Comparison of ENCODE assay signal across 21 mouse cellular contexts in the genomic region with DNA sequence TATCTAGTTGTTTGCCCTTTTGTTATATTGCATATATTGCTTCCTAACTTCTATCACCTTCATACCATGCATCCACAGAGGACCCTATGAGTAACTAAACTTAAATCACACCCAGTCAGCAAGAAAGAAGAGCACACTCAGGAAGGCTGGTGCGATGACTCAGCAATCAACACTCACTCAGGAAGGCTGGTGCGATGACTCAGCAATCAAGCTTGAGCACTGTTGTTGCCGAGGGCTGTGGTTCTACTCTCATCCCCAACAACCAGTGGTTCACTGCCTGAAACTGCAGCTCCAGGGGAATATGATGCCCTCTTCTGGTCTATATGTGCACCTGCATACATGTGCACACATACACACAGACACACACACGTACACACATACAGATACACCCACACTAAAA.
DNase-seq lines count a peak whose midpoint lies in the region; ATAC-seq and TF ChIP-seq lines count a peak whose summit lies in the region.
"Had no signal": no experiment of that assay in that cellular context is flagged by ENCODE, and none has a peak within 500 bp of the region (broad histone marks: within the 10 kb centered on the region; RNA-seq: fewer than 3 reads in every experiment).

No protein-coding gene starts in this region.

- CTCF ChIA-PET in Patski (lab: Charles Lee): interaction anchor here (1.7 kb wide), 1 partner anchor 9 kb away, joined by 8 read pairs; no protein-coding TSS in a partner anchor

- 66% methylated on average over 4 of the region's 4 CpGs for WGBS in liver, embryonic 12.5 days (ENCODE audit: insufficient replicate concordance)
- 74% methylated on average over 4 of the region's 4 CpGs for WGBS in liver, embryonic 11.5 days
- 92% methylated on average over 4 of the region's 4 CpGs for WGBS in hindbrain, embryonic 10.5 days

- no peak overlapping the region for H3K9ac ChIP-seq in liver, embryonic 12.5 days
- H3K9ac ChIP-seq in liver, embryonic 11.5 days (ENCODE audit: low read depth, low read length): no peak overlapping the region
- H3K9ac ChIP-seq: hindbrain, embryonic 13.5 days; limb, embryonic 12.5 days; liver, embryonic 14.5 days had no signal

- H3K4me3 ChIP-seq in liver, embryonic 12.5 days: no peak overlapping the region
- no peak overlapping the region for H3K4me3 ChIP-seq in liver, embryonic 11.5 days (ENCODE audit: low read depth, low read length)
- H3K4me3 ChIP-seq in hindbrain, embryonic 10.5 days: no peak overlapping the region
- H3K4me3 ChIP-seq: forebrain, embryonic 10.5 days; hindbrain, embryonic 13.5 days; limb, embryonic 12.5 days; midbrain, embryonic 10.5 days had no signal

- POLR2A ChIA-PET in Patski (lab: Charles Lee): no interaction called here

- no peaks in the 10 kb centered on the region for H3K9me3 ChIP-seq in liver, embryonic 12.5 days (replicated peaks)
- no peaks in the 10 kb centered on the region for H3K9me3 ChIP-seq in liver, embryonic 11.5 days (ENCODE audit: control insufficient read depth, low read length)
- no peaks in the 10 kb centered on the region for H3K9me3 ChIP-seq in hindbrain, embryonic 10.5 days
- H3K9me3 ChIP-seq: forebrain, embryonic 10.5 days; limb, embryonic 12.5 days; midbrain, embryonic 10.5 days had no signal

- H3K27me3 ChIP-seq in liver, embryonic 12.5 days (replicated peaks): no peaks in the 10 kb centered on the region
- H3K27me3 ChIP-seq in liver, embryonic 11.5 days (replicated peaks; ENCODE audit: control insufficient read depth, insufficient read depth, low read length): no peaks in the 10 kb centered on the region
- H3K27me3 ChIP-seq in Patski: peaks cover 12% of the 10 kb centered on the region
- H3K27me3 ChIP-seq in hindbrain, embryonic 10.5 days (ENCODE audit: insufficient read depth, poor library complexity, severe bottlenecking): no peaks in the 10 kb centered on the region
- H3K27me3 ChIP-seq: hindbrain, embryonic 13.5 days; limb, embryonic 12.5 days had no signal

- no peak overlapping the region for H3K4me2 ChIP-seq in liver, embryonic 12.5 days
- H3K4me2 ChIP-seq in liver, embryonic 11.5 days: no peak overlapping the region
- H3K4me2 ChIP-seq: hindbrain, embryonic 13.5 days; limb, embryonic 12.5 days had no signal

- ATAC-seq in liver, embryonic 12.5 days: peak; percentile 55
- ATAC-seq in liver, embryonic 11.5 days (replicated peaks; ENCODE audit: low FRiP score): no peak
- no peak for ATAC-seq in Patski

- no peak for DNase-seq in liver, embryonic 11.5 days (ENCODE audit: low spot score)
- DNase-seq in ES-CJ7 (ENCODE audit: low read depth, low spot score): peak; percentile 72
- no peak for DNase-seq in Patski (ENCODE audit: low read depth, low spot score)
- peak; percentile 21 for DNase-seq in c-Kit-positive CD71-positive TER-119-positive erythroid progenitor cells, embryonic 14.5 days (ENCODE audit: low spot score)
- no peak for DNase-seq in hindbrain, embryonic 10.5 days (ENCODE audit: low spot score)
- no peak for DNase-seq in embryo, embryonic 9.5 days (ENCODE audit: extremely low spot score)
- DNase-seq: adrenal gland, adult 2 months; cerebellum, adult 9-10 months; gastrocnemius, postnatal 36 days; kidney, adult 2 months; layer of hippocampus, postnatal 36 days; lung, postnatal 4 days; right cerebral cortex, adult 18-20 months; thymus, adult 2 months had no signal

- in situ Hi-C loops in Patski (cut with MboI; ENCODE audit: low pct_unique_long_range_greater_than_20kb): no loop called here

- H3K27ac ChIP-seq in liver, embryonic 12.5 days: no peak overlapping the region
- H3K27ac ChIP-seq in liver, embryonic 11.5 days (ENCODE audit: low read depth, low read length): no peak overlapping the region
- no peak overlapping the region for H3K27ac ChIP-seq in hindbrain, embryonic 10.5 days
- H3K27ac ChIP-seq: forebrain, embryonic 10.5 days; hindbrain, embryonic 13.5 days; kidney, postnatal 0 days; limb, embryonic 12.5 days; liver, embryonic 14.5 days; midbrain, embryonic 10.5 days had no signal

- H3K36me3 ChIP-seq in liver, embryonic 12.5 days: no peaks in the 10 kb centered on the region
- H3K36me3 ChIP-seq in liver, embryonic 11.5 days (ENCODE audit: control insufficient read depth, insufficient read depth, low read length): no peaks in the 10 kb centered on the region
- H3K36me3 ChIP-seq in hindbrain, embryonic 10.5 days: no peaks in the 10 kb centered on the region
- H3K36me3 ChIP-seq: forebrain, embryonic 10.5 days; hindbrain, embryonic 13.5 days; limb, embryonic 12.5 days; midbrain, embryonic 10.5 days had no signal

- peak; percentile 21 for TF ChIP-seq CTCF in Patski (IDR thresholded peaks at IDR 0.05)

- H3K4me1 ChIP-seq in liver, embryonic 12.5 days: no peaks in the 10 kb centered on the region
- H3K4me1 ChIP-seq in liver, embryonic 11.5 days (replicated peaks; ENCODE audit: control insufficient read depth, insufficient read depth, low read length): no peaks in the 10 kb centered on the region
- no peaks in the 10 kb centered on the region for H3K4me1 ChIP-seq in hindbrain, embryonic 10.5 days (replicated peaks)
- H3K4me1 ChIP-seq: forebrain, embryonic 10.5 days; hindbrain, embryonic 13.5 days; limb, embryonic 12.5 days; midbrain, embryonic 10.5 days had no signal

Comparison
In these comparisons a context has a peak if more than half of its experiments do, and no peak if none do; other contexts are left out.
1. DNase-seq: peak in ES-CJ7 (single experiment) and c-Kit-positive CD71-positive TER-119-positive erythroid progenitor cells, embryonic 14.5 days (single experiment); none in liver, embryonic 11.5 days (single experiment), Patski (single experiment), hindbrain, embryonic 10.5 days (single experiment) and embryo, embryonic 9.5 days (single experiment).